Mouse (Mus musculus) liver, embryonic 12.5 days (tissue): ENCODE data around the gene Nelfcd. TPM values are rescaled to one million over a fixed set of nuclear protein-coding genes. Genes with fewer than 3 reads are reported as not detected.

Experiments used
- ATAC-seq: fragments of 200-750 bp; cut with Nextera tagmentation; 2 replicates; pipeline ENCODE4 v1.8.0; 2017; ENCODE audit warnings: moderate number of reproducible peaks, mild to moderate bottlenecking, moderate library complexity
- H3K27ac ChIP-seq: fragments of 300-500 bp; sonication (generic); 2 replicates; pipeline ENCODE4 v1.5.1; 2016; ENCODE audit warnings: mild to moderate bottlenecking
- H3K27me3 ChIP-seq: fragments of 300-500 bp; sonication (generic); replicated peaks from 2 replicates; pipeline ENCODE4 v1.6.1; 2016; ENCODE audit warnings: mild to moderate bottlenecking, moderate library complexity
- H3K36me3 ChIP-seq: fragments of 300-500 bp; sonication (generic); 2 replicates; pipeline ENCODE4 v1.6.1; 2016; ENCODE audit warnings: mild to moderate bottlenecking, moderate library complexity
- H3K4me1 ChIP-seq: fragments of 300-500 bp; sonication (generic); 2 replicates; pipeline ENCODE4 v1.6.1; 2016
- H3K4me2 ChIP-seq: fragments of 300-500 bp; sonication (generic); 2 replicates; pipeline ENCODE4 v1.6.1; 2016; ENCODE audit warnings: mild to moderate bottlenecking, moderate library complexity
- H3K4me3 ChIP-seq: fragments of 300-500 bp; sonication (generic); 2 replicates; pipeline ENCODE4 v1.5.1; 2016; ENCODE audit warnings: mild to moderate bottlenecking, moderate library complexity
- H3K9ac ChIP-seq: fragments of 300-500 bp; sonication (generic); 2 replicates; pipeline ENCODE4 v1.6.1; 2016; ENCODE audit warnings: mild to moderate bottlenecking, moderate library complexity
- H3K9me3 ChIP-seq: fragments of 300-500 bp; sonication (generic); replicated peaks from 2 replicates; pipeline ENCODE4 v1.6.1; 2016; ENCODE audit warnings: mild to moderate bottlenecking, moderate library complexity
- WGBS: fragments of 180-500 bp; shearing (Covaris S2); methylation state at CpG from one replicate; pipeline ENCODE4 v1.1.7; 2016; ENCODE audit not compliant: insufficient replicate concordance; 5-methylcytosine and 5-hydroxymethylcytosine counted together
- polyA plus RNA-seq: library from polyadenylated mRNA; unstranded; fragments of >200 nt; fragmentation: Nextera tagmentation; extraction: Ambion mirVana; gene quantifications from 2 replicates; pipeline ENCODE4 v1.2.1, GENCODE M21; 2016

The Nelfcd gene
- polyA plus RNA-seq, 1 experiment from 2014 or later = 99.2 TPM

GRCm38 (mm10) chr2:174453681-174454080, 38.1 kb downstream of the Nelfcd start:
- H3K9ac ChIP-seq = peak overlapping the region; percentile 54
- peak; percentile 96 for ATAC-seq
- peaks cover 2% of the 10 kb centered on the region; the same call in 1 of the 2 replicates for H3K36me3 ChIP-seq
- H3K4me3 ChIP-seq = peak overlapping the region; percentile 24; the same call in 1 of the 2 replicates
- H3K27me3 ChIP-seq = 0 out of 2 replicates have a peak, but pooled peaks cover 7% of the 10 kb centered on the region
- 23% methylated on average over 7 of the region's 7 CpGs for WGBS
- peak overlapping the region; percentile 86 for H3K27ac ChIP-seq
- peak overlapping the region; percentile 51 for H3K4me2 ChIP-seq
- no peaks in the 10 kb centered on the region for H3K9me3 ChIP-seq
- H3K4me1 ChIP-seq = peaks cover 57% of the 10 kb centered on the region

DNA sequence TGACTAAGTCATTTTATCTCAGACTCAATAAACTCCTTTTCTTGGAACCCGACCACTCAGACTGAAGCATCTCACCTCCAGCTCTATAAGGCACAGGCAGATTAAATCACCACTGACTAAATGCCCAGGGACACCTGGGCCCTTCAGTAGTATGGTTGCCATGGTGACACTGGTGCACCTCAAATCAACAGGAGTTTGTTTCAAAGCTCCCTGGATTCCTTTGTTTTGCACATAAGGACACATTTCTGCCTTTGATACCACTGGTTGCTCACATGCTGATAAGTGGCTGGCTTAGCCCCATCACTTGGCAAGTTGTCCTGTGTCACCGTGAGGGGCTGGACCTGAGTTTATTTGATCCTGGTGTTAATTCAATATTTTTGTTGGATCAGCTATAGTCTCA, 43.8 kb downstream of the Nelfcd start:
- H3K9ac ChIP-seq = no peak overlapping the region

DNA sequence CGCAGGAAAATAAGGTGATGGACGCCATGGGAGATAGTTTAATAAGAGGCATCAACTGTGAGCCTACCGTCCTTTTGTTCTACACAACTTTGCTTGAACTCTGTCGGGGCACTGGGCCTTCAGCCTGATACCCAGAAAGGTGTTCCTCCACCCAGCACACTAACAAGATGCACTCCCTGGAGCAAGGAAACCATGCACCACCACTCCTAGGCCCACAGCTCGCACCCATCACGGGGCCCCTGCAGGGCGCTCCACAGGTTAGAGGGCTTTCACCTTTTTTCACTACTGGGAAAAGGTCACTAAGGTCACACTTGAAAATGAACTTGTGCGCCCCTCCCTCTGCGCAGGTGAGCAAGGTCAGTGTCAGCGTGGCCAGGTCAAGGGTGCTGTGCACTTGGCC, 47.8 kb downstream of the Nelfcd start:
- H3K27me3 ChIP-seq = no peaks in the 10 kb centered on the region
- no peaks in the 10 kb centered on the region for H3K9me3 ChIP-seq
- H3K36me3 ChIP-seq = peaks cover 75% of the 10 kb centered on the region
- ATAC-seq = peak; percentile 12; the same call in 1 of the 2 replicates
- 25% methylated on average over 10 of the region's 10 CpGs for WGBS
- peak overlapping the region; percentile 90 for H3K4me2 ChIP-seq
- H3K9ac ChIP-seq = peak overlapping the region; percentile 84
- H3K27ac ChIP-seq = peak overlapping the region; percentile 77
- H3K4me1 ChIP-seq = peaks cover 32% of the 10 kb centered on the region
- peak overlapping the region; percentile 75 for H3K4me3 ChIP-seq

More for the DNA sequence above, 43.8 kb downstream of the Nelfcd start:
- H3K27me3 ChIP-seq = 0 out of 2 replicates have a peak, but pooled peaks cover 7% of the 10 kb centered on the region
- ATAC-seq = no peak
- H3K27ac ChIP-seq = no peak overlapping the region
- H3K4me1 ChIP-seq = peaks cover 30% of the 10 kb centered on the region
- no peaks in the 10 kb centered on the region for H3K9me3 ChIP-seq
- H3K4me2 ChIP-seq = no peak overlapping the region
- WGBS = 70% methylated on average over 2 of the region's 2 CpGs
- peaks cover 36% of the 10 kb centered on the region for H3K36me3 ChIP-seq
- no peak overlapping the region for H3K4me3 ChIP-seq

DNA sequence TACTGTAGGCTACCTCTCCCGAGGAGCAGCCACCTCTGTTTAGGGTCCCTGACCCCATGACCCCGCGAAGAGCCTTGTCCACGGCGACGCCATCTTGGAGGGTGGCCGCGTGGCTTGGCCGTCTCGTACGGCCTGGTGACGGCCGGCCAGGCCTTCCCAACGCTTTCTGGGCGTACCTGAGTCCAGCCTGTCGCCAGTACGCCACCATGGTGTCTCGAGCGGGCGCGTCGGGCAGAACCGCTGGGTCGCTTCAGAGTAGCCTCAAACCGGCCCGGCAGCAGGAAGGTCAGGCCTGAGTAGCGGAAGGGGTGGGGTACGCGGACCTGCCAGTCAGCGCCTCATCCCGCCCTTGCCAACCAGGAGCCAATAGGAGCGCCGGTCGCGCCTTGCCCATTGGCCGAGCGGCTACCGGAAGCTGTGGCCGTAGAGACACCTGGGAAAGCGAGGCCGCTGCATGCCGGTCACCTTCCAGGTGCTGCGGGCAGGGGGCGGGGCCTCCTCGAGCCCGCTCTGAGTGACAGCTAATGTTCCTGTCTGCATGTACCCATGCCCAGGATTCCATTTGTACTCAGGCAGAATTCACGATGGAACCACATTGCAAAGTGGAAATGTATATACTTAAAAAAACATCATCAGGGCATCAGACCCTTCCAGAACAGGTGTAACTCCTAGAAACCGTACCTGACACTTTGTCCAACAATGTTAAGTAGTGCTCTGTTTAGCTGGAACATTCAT, 48.4 kb downstream of the Nelfcd start, which contains the start of gene Atp5e:
TSS of gene Atp5e (minus strand) at position 317 of the 735 bp plus-strand sequence.
- WGBS = 2% methylated on average over 48 of the region's 48 CpGs
- Histone ChIP-seq H3K4me3 (peak within 1 kb of the TSS; percentile 75), H3K27me3 (no peaks in the 10 kb centered on the region), H3K4me1 (peaks cover 35% of the 10 kb centered on the region), H3K27ac (peak within 1 kb of the TSS; percentile 77), H3K9me3 (no peaks in the 10 kb centered on the region), H3K9ac (peak within 1 kb of the TSS; percentile 84), H3K36me3 (peaks cover 78% of the 10 kb centered on the region), H3K4me2 (peak within 1 kb of the TSS; percentile 90)
- peak; percentile 100 for ATAC-seq

DNA sequence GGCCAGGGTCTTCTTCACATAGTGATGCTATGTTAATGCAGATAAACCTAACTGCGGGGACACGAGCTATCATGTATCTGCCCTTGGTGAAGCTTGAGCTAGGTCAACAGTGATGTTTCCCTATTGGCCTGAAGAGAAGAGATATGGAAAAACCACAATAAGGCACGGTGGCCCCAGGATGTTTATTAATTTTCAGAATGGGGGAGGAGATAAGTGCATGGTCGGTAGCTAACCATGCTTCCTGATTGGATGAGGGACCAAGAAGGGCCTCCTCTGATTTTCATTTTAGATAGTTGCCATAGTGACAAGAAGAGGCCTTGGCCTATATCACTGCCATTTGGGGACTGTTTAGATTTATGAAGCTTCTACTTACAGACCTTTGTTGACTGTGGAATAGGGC, 54.7 kb downstream of the Nelfcd start:
- H3K4me2 ChIP-seq = peak overlapping the region; percentile 94
- H3K4me3 ChIP-seq = peak overlapping the region; percentile 92; the same call in 1 of the 2 replicates
- 16% methylated on average over 4 of the region's 4 CpGs for WGBS
- no peak for ATAC-seq
- no peaks in the 10 kb centered on the region for H3K9me3 ChIP-seq
- no peak overlapping the region for H3K9ac ChIP-seq
- peak overlapping the region; percentile 90; the same call in 1 of the 2 replicates for H3K27ac ChIP-seq
- peaks cover 62% of the 10 kb centered on the region for H3K36me3 ChIP-seq
- peaks cover 54% of the 10 kb centered on the region for H3K4me1 ChIP-seq
- no peaks in the 10 kb centered on the region for H3K27me3 ChIP-seq

GRCm38 (mm10) chr2:174470786-174471405, 55.3 kb downstream of the Nelfcd start:
- Histone ChIP-seq H3K36me3 (peaks cover 56% of the 10 kb centered on the region), H3K4me2 (peak overlapping the region; percentile 94), H3K27me3 (no peaks in the 10 kb centered on the region), H3K9ac (peak overlapping the region; percentile 92), H3K4me1 (peaks cover 54% of the 10 kb centered on the region), H3K9me3 (no peaks in the 10 kb centered on the region), H3K4me3 (peak overlapping the region; percentile 92), H3K27ac (peak overlapping the region; percentile 90)
- no peak for ATAC-seq
- 79% methylated on average over 7 of the region's 7 CpGs for WGBS

DNA sequence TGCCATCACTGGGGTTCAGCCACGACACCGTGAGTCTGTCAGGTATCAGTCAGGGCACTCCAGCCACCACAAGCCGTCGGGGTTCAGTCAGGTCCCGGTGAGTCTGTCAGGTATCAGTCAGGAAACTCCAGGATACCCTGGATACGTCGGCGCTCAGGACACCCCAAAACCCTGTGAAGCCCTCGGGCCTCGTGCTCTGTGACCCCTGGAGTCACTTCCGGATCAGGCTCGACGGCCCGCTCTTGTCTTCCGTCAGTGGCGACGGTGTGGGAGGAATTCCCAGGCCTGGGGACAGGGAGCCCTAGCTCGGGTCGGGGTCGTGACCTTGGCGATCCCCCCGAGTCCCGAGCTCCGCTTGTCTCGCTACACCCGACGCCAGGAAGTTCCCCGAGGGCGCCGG, 56.8 kb downstream of the Nelfcd start:
- peak; percentile 36 for ATAC-seq
- Histone ChIP-seq H3K9me3 (no peaks in the 10 kb centered on the region), H3K4me2 (peak overlapping the region; percentile 94), H3K36me3 (peaks cover 41% of the 10 kb centered on the region), H3K4me3 (peak overlapping the region; percentile 92), H3K9ac (peak overlapping the region; percentile 92), H3K27ac (peak overlapping the region; percentile 90), H3K4me1 (peaks cover 54% of the 10 kb centered on the region), H3K27me3 (0 out of 2 replicates have a peak, but pooled peaks cover 2% of the 10 kb centered on the region)
- WGBS = 3% methylated on average over 30 of the region's 30 CpGs

DNA sequence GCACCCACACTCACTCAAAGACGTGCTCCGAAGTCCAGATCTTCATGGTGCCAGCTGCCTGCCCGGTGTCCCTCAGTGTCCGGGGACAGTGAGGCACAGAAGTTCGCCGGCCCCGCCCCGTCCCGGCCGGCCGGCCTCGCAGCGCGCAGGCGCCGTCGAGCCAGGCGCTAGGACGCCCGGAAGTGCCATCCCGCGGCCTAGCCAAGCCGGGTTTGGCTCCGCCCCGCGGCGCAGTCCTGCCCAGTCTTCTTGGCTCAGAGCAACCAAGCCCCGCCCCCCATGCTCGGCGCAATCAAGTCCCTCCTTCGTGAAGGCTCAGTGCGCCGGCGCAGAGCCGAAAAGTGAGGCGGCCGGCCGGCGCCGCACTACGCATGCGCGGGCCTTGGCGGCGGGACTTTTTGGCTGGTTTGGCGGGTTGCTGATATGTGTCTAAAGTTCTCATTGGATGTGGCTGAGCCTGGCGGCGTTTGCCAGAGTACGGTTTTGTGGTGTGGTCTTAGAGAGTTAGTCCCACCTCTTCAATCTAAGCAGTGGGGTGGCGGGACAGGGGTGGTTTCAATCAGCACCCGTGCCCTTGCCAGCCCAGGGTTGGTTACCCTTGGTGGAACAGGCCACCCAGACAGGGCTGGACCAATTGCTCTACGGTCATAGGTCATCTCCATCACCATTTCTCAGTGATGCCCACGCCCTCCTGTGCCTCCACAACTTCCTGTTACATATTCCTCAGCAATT, 57.4 kb downstream of the Nelfcd start, which contains the start of gene Prelid3b:
TSS of gene Prelid3b (minus strand) at position 264 of the 732 bp plus-strand sequence.
- H3K4me2 ChIP-seq = peak within 1 kb of the TSS; percentile 94
- WGBS = under 1% methylated on average over 53 of the region's 53 CpGs
- peak within 1 kb of the TSS; percentile 92 for H3K4me3 ChIP-seq
- peak within 1 kb of the TSS; percentile 92 for H3K9ac ChIP-seq
- peaks cover 35% of the 10 kb centered on the region for H3K36me3 ChIP-seq
- peaks cover 53% of the 10 kb centered on the region for H3K4me1 ChIP-seq
- peak within 1 kb of the TSS; percentile 94 for H3K27ac ChIP-seq
- no peaks in the 10 kb centered on the region for H3K9me3 ChIP-seq
- peak; percentile 95 for ATAC-seq
- 0 out of 2 replicates have a peak, but pooled peaks cover 4% of the 10 kb centered on the region for H3K27me3 ChIP-seq

DNA sequence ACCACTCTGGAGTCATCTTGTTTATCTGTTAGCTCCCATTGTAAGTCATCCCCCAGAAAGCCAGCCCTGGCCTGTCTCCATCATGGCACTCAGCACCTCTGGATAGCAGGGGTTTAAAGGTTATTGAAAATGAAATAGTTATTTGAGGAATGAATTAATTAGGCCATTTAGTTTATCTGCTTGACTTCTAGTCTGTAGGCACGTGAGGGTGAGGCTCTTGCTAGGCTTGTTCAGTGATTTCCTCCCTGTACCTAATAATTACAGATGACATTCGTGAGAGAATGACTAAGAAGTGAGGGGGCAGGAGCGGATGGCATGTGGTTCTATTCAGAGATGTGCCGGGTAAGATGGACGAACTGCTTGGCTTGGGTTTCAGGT, 57.9 kb downstream of the Nelfcd start:
- 0 out of 2 replicates have a peak, but pooled peaks cover 4% of the 10 kb centered on the region for H3K27me3 ChIP-seq
- peak overlapping the region; percentile 92 for H3K4me3 ChIP-seq
- peak overlapping the region; percentile 94 for H3K4me2 ChIP-seq
- 76% methylated on average over 5 of the region's 5 CpGs for WGBS
- H3K36me3 ChIP-seq = peaks cover 30% of the 10 kb centered on the region
- H3K9me3 ChIP-seq = no peaks in the 10 kb centered on the region
- no peak for ATAC-seq
- peak overlapping the region; percentile 92 for H3K9ac ChIP-seq
- peaks cover 49% of the 10 kb centered on the region for H3K4me1 ChIP-seq
- H3K27ac ChIP-seq = peak overlapping the region; percentile 94
